Mouse (Mus musculus) intestine, embryonic 14.5 days (tissue): Measurements from ENCODE around the gene Arhgap15. TPM values are rescaled to one million over a fixed set of nuclear protein-coding genes. Genes with fewer than 3 reads are reported as not detected.

Source experiments
- ATAC-seq: fragments of 200-750 bp; cut with Nextera tagmentation; replicated peaks from 2 replicates; pipeline ENCODE4 v1.8.0; 2017; ENCODE audit warnings: low read depth, moderate number of reproducible peaks, moderate TSS enrichment, moderate library complexity; ENCODE audit not compliant: low FRiP score, low TSS enrichment
- DNase-seq: peaks from one replicate; pipeline ENCODE4 v3.0.0-alpha.2; 2018; ENCODE audit warnings: low spot score
- H3K27ac ChIP-seq: fragments of 300-500 bp; sonication (generic); 2 replicates; pipeline ENCODE4 v1.5.1; 2014; ENCODE audit warnings: low read depth, mild to moderate bottlenecking, control low read depth
- H3K27me3 ChIP-seq: fragments of 300-500 bp; sonication (generic); replicated peaks from 2 replicates; pipeline ENCODE4 v1.6.1; 2014; ENCODE audit warnings: low read length, control low read depth; ENCODE audit not compliant: control insufficient read depth, insufficient read depth
- H3K36me3 ChIP-seq: fragments of 300-500 bp; sonication (generic); 2 replicates; pipeline ENCODE4 v1.6.1; 2014; ENCODE audit warnings: low read length, control low read depth; ENCODE audit not compliant: control insufficient read depth, insufficient read depth
- H3K4me1 ChIP-seq: fragments of 300-500 bp; sonication (generic); replicated peaks from 2 replicates; pipeline ENCODE4 v1.6.1; 2014; ENCODE audit warnings: low read length, control low read depth, mixed read lengths; ENCODE audit not compliant: control insufficient read depth, insufficient read depth
- H3K4me2 ChIP-seq: fragments of 300-500 bp; sonication (generic); 2 replicates; pipeline ENCODE4 v1.6.1; 2014; ENCODE audit warnings: low read length
- H3K4me3 ChIP-seq: fragments of 300-500 bp; sonication (generic); 2 replicates; pipeline ENCODE4 v1.5.1; 2014; ENCODE audit warnings: low read depth, low read length, control low read depth, mixed read lengths
- H3K9ac ChIP-seq: fragments of 300-500 bp; sonication (generic); 2 replicates; pipeline ENCODE4 v1.6.1; 2014; ENCODE audit warnings: mild to moderate bottlenecking, low read length
- H3K9me3 ChIP-seq: fragments of 300-500 bp; sonication (generic); 2 replicates; pipeline ENCODE4 v1.6.1; 2016; ENCODE audit warnings: low read length, control low read depth; ENCODE audit not compliant: control insufficient read depth
- WGBS: fragments of 180-500 bp; shearing (Covaris S2); extraction: QIAGEN DNeasy Blood & Tissue Kit; methylation state at CpG from one replicate; pipeline ENCODE4 v1.1.7; 2014; 5-methylcytosine and 5-hydroxymethylcytosine counted together
- polyA plus RNA-seq: library from polyadenylated mRNA; unstranded; fragments of >200 nt; fragmentation: Nextera tagmentation; extraction: Ambion mirVana; gene quantifications from 2 replicates; pipeline ENCODE4 v1.2.1, GENCODE M21; 2014

Arhgap15 gene
- polyA plus RNA-seq, 1 experiment from 2014 or later = 1.5 TPM

- Histone ChIP-seq H3K9ac (no peak overlapping the region), H3K4me2 (no peak overlapping the region), H3K4me1 (no peaks in the 10 kb centered on the region), H3K27me3 (no peaks in the 10 kb centered on the region), H3K27ac (no peak overlapping the region), H3K4me3 (no peak overlapping the region), H3K9me3 (no peaks in the 10 kb centered on the region), H3K36me3 (no peaks in the 10 kb centered on the region)
- DNase-seq = no peak
- WGBS = 86% methylated on average over 14 of the region's 14 CpGs
- no peak for ATAC-seq
Measured at GRCm38 (mm10) chr2:44017405-44018026, 268.9 kb downstream of the Arhgap15 start.

DNA sequence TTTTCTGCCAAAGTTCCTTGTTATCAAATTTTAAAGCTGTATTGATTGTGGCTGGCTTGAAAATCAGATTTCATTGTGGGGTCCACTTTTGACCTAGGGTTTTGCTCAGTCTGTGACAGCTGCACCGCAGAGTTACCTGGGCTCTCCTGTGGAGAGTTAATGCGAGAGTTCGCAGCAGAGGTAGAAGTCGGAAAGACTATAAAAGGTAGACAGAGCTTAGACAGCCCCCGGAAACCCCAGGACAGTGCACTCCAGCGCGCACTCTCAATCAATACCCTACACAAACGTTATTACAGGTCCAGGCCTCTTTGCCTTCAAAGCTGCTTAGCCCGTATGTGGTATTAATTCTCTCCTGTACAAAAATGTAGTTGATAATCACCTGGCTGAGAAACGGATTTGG, 269.4 kb downstream of the Arhgap15 start:
- Histone ChIP-seq H3K27me3 (no peaks in the 10 kb centered on the region), H3K4me1 (no peaks in the 10 kb centered on the region), H3K9me3 (no peaks in the 10 kb centered on the region), H3K36me3 (no peaks in the 10 kb centered on the region), H3K9ac (no peak overlapping the region), H3K4me3 (no peak overlapping the region), H3K4me2 (no peak overlapping the region), H3K27ac (no peak overlapping the region)
- no peak for DNase-seq
- WGBS = 82% methylated on average over 10 of the region's 10 CpGs
- no peak for ATAC-seq

GRCm38 (mm10) chr2:44024704-44025103, 276.1 kb downstream of the Arhgap15 start:
- no peak for DNase-seq

GRCm38 (mm10) chr2:44029035-44029715, 280.6 kb downstream of the Arhgap15 start:
- Histone ChIP-seq H3K4me1 (no peaks in the 10 kb centered on the region), H3K27ac (no peak overlapping the region), H3K36me3 (no peaks in the 10 kb centered on the region), H3K9me3 (no peaks in the 10 kb centered on the region), H3K9ac (no peak overlapping the region), H3K4me3 (no peak overlapping the region), H3K27me3 (no peaks in the 10 kb centered on the region), H3K4me2 (no peak overlapping the region)
- 83% methylated on average over 8 of the region's 8 CpGs for WGBS
- no peak for DNase-seq
- no peak for ATAC-seq

More at GRCm38 (mm10) chr2:44024704-44025103, 276.1 kb downstream of the Arhgap15 start:
- Histone ChIP-seq H3K27ac (no peak overlapping the region), H3K9ac (no peak overlapping the region), H3K27me3 (no peaks in the 10 kb centered on the region), H3K9me3 (no peaks in the 10 kb centered on the region), H3K4me3 (no peak overlapping the region), H3K36me3 (no peaks in the 10 kb centered on the region), H3K4me2 (no peak overlapping the region), H3K4me1 (no peaks in the 10 kb centered on the region)
- WGBS = 66% methylated on average over 1 of the region's 1 CpGs
- ATAC-seq = no peak

DNA sequence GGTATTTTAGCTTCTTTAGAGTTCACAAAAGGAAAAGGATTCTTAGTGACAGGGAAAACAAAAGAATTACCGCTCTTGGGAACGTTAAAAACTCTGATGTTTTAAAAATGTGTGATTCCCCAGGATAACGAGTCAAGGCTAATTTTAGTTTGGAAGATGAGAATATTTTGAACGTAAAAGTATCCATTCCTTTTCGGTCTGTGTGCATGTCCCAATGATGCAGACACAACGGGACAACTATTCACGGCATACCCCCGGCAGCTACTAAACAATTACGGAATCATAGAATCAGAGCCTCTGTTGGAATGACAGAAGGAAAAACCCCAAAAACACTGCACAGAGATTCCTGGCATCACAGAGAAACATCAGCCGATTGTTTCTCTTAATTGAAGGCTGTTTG, 281.2 kb downstream of the Arhgap15 start:
- Histone ChIP-seq H3K27me3 (no peaks in the 10 kb centered on the region), H3K9ac (no peak overlapping the region), H3K4me1 (no peaks in the 10 kb centered on the region), H3K4me2 (no peak overlapping the region), H3K9me3 (no peaks in the 10 kb centered on the region), H3K27ac (no peak overlapping the region), H3K36me3 (no peaks in the 10 kb centered on the region), H3K4me3 (no peak overlapping the region)
- no peak for ATAC-seq
- DNase-seq = no peak
- WGBS = 88% methylated on average over 10 of the region's 10 CpGs

- no peak overlapping the region for H3K27ac ChIP-seq
- no peaks in the 10 kb centered on the region for H3K36me3 ChIP-seq
- no peak overlapping the region for H3K9ac ChIP-seq
- no peak overlapping the region for H3K4me2 ChIP-seq
- ATAC-seq = no peak
- H3K4me1 ChIP-seq = 0 out of 2 replicates have a peak, but pooled peaks cover 6% of the 10 kb centered on the region
- H3K27me3 ChIP-seq = no peaks in the 10 kb centered on the region
- no peak for DNase-seq
- 79% methylated on average over 3 of the region's 3 CpGs for WGBS
- H3K4me3 ChIP-seq = no peak overlapping the region
- H3K9me3 ChIP-seq = no peaks in the 10 kb centered on the region
Measured at GRCm38 (mm10) chr2:44039522-44040203, 291.0 kb downstream of the Arhgap15 start.

- Histone ChIP-seq H3K4me2 (no peak overlapping the region), H3K36me3 (no peaks in the 10 kb centered on the region), H3K9ac (no peak overlapping the region), H3K4me3 (no peak overlapping the region), H3K9me3 (no peaks in the 10 kb centered on the region), H3K27me3 (no peaks in the 10 kb centered on the region), H3K27ac (no peak overlapping the region), H3K4me1 (0 out of 2 replicates have a peak, but pooled peaks cover 7% of the 10 kb centered on the region)
- 67% methylated on average over 2 of the region's 2 CpGs for WGBS
- ATAC-seq = no peak
- no peak for DNase-seq
Measured at GRCm38 (mm10) chr2:44044088-44044487, 295.5 kb downstream of the Arhgap15 start.

DNA sequence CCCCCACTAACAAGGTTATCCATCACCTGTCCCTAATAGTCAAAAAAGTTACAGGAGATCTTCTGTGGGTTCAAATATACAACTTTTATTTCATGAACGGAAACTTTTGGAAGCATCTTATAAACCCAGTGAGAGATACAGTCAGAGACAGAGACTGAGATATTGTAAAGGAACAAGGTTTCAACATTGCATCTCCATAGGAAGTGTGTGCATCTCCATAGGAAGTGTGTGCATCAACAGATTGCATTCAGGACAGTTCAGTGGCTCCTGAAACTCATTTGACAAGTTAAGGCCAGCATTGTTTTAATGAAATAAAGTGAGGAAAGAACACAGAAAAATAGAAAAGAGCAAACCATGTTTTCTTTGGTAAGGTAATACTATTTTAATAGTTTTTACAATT, 296.0 kb downstream of the Arhgap15 start:
- 0 out of 2 replicates have a peak, but pooled peaks cover 7% of the 10 kb centered on the region for H3K4me1 ChIP-seq

More for the DNA sequence above, 296.0 kb downstream of the Arhgap15 start:
- H3K4me2 ChIP-seq = no peak overlapping the region
- no peak for DNase-seq
- H3K27me3 ChIP-seq = no peaks in the 10 kb centered on the region
- H3K4me3 ChIP-seq = no peak overlapping the region
- H3K9ac ChIP-seq = no peak overlapping the region
- no peak for ATAC-seq
- no peaks in the 10 kb centered on the region for H3K9me3 ChIP-seq
- H3K36me3 ChIP-seq = no peaks in the 10 kb centered on the region
- WGBS = 77% methylated on average over 1 of the region's 1 CpGs
- H3K27ac ChIP-seq = no peak overlapping the region
